Mouse (Mus musculus) ovary, adult 18-20 months (tissue): ENCODE data around the gene Plbd2.

Experiments
- DNase-seq: peaks from one replicate; pipeline ENCODE4 v3.0.0; 2022; ENCODE audit warnings: low spot score, mixed read lengths

Gene Plbd2

GRCm38 (mm10) chr5:120473361-120473760, 30.1 kb downstream of the Plbd2 start:
- DNase-seq, result no peak

GRCm38 (mm10) chr5:120472770-120473169, 30.7 kb downstream of the Plbd2 start, which contains the start of gene Sdsl:
Gene Sdsl (minus strand): TSS chr5:120472810.
- DNase-seq, result no peak

DNA sequence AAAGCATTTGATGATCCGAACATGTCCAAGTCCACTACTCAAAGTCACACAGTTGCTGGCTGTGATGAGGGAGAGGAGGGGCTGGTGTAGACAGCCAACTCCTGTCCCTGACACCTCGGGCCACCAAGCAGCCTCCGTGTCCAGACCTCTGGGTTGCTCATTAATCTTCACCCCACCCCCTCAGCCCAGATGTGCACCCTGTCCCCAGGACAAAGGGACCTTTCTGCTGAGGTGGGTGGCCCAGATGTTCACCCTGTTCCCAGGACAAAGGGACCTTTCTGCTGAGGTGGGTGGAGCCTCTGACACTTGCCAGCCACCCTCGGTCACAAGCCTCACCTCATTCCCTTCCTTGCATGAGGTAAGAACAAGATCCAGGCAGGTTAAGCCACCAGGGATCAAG, 31.9 kb downstream of the Plbd2 start:
- no peak for DNase-seq

DNA sequence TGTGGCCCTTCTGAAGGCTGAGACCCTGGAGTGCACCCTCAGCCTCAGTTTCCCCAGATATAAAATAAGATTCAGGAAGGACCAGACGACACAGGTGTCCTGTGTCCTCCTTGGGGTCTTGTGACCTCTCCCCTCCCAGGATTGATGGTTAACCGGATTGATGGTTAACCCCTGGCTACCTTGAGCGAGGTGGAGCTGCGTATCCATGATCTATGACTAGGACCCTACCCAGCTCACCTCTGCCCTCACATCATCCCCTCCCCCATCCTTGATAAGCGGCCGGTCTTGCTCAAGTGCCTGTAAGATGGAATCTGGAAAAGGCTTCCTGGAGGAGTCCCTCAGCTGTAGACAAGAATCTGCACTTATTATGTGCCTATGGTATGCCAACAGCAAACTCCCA, 34.6 kb downstream of the Plbd2 start:
- no peak for DNase-seq

- DNase-seq, result no peak
Observed at GRCm38 (mm10) chr5:120468336-120468735, 35.1 kb downstream of the Plbd2 start.

DNA sequence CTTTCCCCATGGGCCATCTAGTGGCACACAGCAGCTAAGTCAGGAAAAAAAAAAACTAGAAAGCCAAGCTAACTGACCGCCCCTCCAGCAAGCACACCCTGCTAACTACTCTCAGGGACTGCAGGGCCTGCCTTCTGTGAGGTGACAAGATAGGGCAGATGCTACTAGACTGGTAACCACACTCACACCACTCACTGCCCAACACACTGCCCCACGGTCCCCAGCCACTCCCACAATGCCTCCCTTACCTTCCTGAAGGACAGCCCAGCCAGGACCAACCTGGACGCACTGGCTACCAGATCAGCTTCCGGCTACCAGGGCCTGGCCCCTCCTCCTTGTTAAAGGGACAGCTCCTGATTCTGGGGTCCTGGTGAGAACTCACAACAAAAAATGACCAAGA, 36.4 kb downstream of the Plbd2 start:
- DNase-seq, result peak; percentile 34

DNA sequence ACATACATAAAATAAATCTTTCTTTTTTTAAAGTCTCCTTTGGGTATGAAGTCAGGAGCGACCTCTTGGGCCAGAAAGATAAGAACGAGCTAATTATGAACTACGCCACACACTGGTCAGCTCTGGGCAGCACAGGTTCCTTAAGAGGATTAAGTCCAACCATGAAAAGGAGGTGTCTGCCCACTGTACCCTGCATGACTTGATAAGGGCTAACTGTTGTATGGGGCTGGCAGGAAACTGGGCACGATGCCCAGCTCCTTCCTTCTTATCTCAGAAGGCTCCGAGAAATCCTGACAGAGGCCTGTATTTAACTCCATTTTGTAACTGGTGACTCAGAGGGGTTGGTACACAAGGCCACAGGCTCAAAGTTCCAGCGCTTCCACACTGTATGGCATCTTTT, 37.6 kb downstream of the Plbd2 start:
- peak; percentile 85 for DNase-seq

GRCm38 (mm10) chr5:120465062-120465461, 38.4 kb downstream of the Plbd2 start:
- no peak for DNase-seq

DNA sequence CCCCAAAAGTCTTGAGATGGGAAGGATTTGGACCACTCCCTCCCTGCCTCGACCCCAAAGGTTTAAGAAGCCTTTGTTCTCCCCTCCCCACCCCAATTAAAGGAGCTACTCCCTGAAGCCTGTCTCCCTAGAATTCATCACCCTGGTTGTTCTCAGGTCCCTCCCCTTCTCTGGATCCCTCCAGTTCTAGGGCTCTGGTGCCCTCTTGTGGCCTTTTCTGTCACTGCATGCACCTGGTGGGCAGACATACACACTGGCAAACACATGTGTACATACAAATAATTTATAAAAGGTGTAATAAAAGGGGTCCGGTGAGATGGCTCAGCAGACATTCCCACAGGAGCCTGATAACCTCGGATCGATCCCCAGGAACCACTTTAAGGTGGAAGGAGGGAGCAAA, 39.1 kb downstream of the Plbd2 start:
- no peak for DNase-seq

- DNase-seq, result no peak
Observed at GRCm38 (mm10) chr5:120461902-120462301, 41.5 kb downstream of the Plbd2 start.

DNA sequence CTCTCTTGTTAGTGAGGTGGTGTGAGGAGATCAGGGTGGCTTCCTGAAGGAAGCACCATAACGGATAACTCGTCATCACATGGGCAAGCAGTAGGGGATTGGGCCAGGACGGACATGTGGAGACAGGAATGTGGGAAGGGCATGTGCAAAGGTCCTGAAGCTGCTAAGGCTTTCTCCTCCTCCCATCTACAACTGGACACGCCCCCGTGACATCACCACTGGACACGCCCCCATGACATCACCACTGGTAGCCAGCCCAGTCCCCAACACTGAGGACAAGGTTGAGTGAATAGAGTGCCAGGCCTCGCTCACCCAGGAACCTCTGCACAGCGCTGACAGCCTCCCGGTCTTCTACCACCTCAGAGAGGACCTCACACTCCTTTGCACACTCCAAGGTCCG, 44.3 kb downstream of the Plbd2 start:
- DNase-seq, result no peak

DNA sequence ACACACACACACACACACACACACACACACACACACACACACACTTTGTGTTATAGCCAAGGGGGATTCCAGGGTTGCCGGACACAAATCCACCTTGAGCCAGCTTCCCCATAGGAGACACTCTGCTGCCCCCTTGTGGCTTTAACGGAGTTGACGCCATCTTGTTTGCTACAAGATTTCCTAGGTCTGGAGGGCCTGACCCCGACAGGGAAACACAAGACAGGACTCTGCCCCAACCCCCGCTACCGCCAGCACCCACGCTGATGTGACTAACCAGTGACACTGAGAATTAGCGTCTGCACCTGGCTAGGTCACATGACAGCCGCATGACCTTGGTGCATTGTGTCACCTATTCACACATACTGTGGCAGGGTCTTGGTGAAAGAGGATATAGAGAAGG, 45.8 kb downstream of the Plbd2 start:
- DNase-seq, result no peak

DNA sequence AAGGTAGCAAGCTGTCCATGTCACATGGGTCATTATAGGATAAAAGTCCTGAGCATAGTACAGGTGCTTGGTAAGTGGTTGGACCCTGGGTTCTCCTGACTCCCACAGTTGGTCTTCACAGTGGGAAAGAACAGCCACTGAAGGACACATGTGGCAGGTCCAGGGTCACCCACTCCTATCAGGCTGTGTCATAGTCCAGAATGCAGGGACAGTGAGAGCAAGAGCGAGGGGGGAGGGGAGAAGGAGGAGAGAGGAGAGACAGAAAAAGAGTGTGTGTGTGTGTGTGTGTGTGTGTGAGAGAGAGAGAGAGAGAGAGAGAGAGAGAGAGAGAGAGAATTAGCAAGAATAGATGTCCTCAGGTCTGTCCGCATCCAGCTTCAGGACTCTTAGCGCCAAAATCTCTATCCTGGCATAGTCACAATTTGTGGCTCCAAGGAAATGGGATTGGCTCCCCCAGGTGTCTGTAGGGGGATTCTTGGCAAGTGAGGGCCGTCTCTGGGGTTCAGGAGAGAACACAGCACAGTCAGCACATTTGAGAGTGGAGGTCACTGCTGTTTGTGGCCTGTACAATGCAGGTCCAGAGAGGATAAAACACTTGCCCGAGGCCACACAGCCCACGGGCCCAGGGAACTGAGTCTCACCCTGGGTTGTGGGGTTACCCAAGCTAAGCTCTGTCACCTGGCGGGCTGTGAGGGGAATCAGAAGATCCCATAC, 46.4 kb downstream of the Plbd2 start:
- DNase-seq, result no peak

DNA sequence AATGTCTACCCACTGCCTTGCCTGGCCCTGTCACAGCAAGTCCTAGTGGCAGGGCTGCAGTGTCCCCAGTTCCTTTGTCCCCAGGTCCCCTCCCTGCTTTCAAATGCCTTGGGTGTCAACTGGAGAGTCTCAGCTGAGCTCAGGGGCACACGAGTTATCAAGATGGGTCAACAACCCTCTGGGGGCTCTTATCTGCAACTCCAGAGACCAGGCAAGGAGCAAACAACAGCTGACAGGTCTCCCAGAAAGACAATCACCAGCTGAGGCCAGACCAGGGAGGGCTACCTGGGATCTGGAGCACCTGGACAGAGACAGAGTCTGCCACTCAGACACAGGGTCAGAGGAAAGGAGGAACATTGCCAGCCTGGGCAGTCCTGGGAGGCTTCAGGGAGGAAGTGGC, 47.2 kb downstream of the Plbd2 start:
- DNase-seq, result no peak

DNA sequence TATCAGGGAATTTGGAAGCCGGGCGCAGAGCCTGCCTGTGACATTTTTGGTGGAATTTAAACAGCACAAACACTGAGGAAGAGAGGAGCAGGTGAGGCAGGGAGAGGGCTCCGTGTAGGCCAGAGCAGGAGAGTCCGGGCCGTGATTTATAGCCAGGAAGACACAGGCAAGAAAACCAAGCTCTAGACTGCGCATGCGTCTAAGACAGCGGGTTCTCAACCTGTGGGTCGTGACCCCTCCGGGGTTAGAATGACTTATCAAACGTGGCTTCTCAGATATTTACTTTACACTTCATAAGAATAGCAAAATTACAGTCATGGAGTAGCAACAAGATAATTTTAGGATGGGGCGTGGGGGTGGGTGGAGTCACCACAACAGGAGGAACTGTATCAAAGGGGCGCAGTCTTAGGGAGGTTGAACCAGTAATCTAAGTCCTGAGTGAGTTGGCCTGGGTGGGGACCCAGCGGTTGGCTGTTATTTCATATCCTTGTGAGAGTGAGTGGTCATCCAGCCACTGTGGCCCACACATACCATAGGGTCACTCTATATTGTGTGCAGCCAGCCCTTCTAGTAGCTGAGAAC, 48.6 kb downstream of the Plbd2 start:
- no peak for DNase-seq

DNA sequence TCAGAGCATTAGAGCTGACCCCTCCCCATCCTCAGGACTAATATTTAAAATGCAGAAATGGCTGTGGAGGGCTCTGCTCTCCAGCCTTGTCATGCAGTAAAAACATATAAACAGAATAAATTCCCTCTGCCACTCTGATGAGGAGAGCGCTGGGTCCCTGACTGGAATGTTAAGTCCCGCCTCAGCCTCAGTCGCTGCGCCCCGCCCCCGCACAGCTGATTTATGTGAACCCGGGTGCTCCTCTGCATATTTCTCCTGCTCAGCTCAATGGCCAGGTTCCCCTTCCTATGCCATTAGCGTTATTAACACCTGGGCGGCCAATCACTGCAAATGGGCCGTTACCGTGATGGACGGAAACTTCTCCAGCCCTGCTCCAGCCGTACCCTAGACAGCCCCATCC, 56.1 kb downstream of the Plbd2 start:
- DNase-seq, result no peak

DNA sequence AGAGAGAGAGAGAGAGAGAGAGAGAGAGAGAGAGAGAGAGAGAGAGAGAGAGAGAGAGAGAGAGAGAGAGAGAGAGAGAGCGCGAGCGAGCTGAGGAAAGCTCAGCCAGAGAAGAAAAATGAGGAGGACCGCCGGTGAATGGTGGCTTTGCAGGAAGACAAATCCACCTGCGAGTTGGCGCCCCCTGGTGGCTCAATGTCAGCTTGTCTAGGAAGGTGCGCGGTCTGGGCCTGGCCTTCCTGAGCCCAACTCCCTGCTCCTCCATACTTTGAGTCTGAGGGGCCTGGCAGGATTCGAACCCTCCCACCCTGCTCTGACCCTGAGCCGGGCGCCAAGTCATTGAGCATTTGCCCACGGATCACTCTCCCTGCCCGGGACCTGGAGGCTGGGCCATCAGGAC, 62.7 kb downstream of the Plbd2 start:
- peak; percentile 55 for DNase-seq

DNA sequence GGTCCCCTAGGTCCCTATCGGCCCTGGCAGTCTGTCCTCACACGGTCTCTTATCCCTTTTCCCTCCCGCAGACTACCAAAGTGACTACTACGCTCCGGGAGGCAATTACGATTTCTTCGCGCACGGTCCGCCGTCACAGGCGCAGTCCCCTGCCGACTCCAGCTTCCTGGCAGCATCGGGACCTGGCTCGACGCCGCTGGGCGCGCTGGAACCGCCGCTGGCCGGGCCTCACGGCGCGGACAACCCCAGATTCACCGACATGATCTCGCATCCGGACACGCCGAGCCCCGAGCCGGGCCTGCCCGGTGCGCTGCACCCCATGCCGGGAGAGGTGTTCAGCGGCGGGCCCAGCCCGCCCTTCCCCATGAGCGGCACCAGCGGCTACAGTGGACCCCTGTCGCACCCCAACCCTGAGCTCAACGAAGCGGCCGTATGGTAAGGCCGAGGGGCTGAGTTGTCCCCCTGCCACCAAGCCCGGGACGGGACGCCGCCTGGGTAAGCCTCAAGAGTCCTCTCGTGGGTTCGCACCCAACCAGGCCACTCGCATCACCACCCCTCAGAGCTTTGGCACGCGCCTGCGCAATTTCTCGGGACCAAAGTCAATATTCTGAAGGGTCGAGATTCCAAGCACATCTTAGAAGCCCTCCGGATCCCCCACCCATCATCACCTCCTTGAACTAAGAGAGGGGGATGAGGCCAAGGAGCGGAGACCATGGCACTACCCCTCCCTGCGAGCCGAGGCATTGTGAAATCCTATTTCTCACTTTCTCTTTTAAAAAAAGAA, 63.3 kb downstream of the Plbd2 start:
- DNase-seq, result no peak

DNA sequence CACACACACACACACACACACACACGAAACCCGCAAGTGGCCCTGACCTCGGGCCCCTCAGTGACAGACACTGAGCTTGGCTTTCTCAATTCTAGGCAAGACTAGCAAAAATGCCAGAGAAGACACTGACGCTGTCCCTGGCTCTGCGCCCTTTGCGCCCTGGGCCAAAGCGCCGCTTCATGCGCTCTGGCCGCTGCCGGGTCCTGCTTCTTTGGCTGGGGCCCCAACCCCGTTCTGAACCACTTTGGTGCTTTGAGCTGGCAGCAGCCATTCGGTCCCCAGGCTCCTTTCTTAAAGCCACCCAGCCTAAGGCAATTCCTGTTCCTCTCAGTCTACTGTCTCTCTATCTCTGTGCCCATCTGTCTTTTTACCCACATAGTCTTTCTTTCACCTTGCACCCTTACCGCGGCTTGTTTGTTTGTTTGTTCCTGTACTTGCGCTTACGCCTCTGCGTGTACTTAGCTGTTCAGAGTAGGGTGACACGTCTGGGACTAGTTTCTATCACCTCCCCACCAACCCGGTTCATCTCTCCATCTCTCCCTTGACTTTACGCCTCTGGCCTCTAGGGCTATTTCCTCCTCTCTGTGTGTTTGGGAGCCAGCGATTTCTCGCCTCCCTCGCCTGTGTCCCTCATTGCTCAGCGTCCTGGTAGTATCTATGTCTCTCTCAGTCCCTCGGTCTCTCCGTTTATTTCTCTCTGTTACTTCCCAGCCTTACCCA, 64.3 kb downstream of the Plbd2 start:
- DNase-seq, result no peak

DNA sequence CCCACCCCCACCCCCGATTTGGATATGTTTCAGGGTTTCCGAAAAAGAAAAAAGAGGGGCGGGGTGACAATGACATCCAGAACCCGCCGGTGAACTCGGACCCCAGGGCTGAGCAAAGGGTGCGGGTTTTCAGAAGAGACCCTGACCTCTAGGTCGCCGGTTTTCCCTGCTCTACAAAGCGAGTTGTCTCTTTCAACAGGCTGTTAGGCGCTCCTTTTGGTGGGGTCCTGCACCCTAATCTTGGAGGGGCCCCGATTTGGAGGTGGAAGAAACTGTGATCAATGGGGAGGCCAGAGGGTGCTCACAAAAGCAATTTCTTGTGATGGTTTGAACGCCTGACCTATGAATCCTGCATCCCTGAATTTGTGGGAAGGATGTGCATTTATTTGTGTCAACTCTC, 65.0 kb downstream of the Plbd2 start:
- DNase-seq, result no peak

DNA sequence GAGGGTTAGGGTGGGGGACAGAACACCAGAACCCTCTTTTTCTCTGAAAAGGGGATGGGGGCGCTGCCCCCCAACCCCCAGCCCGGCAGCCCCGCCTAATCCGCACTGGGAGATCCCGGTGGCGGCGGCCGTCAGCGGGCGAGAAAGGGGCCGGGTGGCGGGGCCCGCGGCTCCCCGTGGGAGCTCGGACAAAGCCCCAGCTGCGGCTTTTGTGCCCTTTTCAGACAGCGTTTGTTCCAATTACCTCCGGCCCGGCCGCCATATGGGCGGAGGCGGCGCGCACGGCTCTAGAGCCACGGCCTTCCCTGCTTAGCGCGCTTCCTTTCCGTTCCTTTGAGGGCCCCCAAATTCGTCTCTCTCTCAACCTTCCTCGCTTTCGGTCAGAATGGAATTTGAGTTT, 65.4 kb downstream of the Plbd2 start:
- DNase-seq, result no peak

GRCm38 (mm10) chr5:120437539-120437938, 65.9 kb downstream of the Plbd2 start:
- DNase-seq, result no peak
